Mouse (Mus musculus): Measurements from ENCODE around the gene Jkamp.

GRCm38 (mm10) chr12:72089802-72090201, 4.4 kb downstream of the Jkamp start:
- no peak for TF ChIP-seq CTCF (IDR thresholded peaks at IDR 0.05; ENCODE audit: borderline replicate concordance, insufficient read depth, low read length)
- no peak for TF ChIP-seq POLR2A (IDR thresholded peaks at IDR 0.05; ENCODE audit: low read depth, low read length)

All from embryonic fibroblast, embryonic 13.5 days (primary cell).